Mouse (Mus musculus): ENCODE measurements at regions not wholly inside any gene's neighbourhood (a gene's known extent, or its start where the extent isn't known, plus 50 kb on each side); places are given as distances from the start of the nearest gene placed in this dataset.

DNA sequence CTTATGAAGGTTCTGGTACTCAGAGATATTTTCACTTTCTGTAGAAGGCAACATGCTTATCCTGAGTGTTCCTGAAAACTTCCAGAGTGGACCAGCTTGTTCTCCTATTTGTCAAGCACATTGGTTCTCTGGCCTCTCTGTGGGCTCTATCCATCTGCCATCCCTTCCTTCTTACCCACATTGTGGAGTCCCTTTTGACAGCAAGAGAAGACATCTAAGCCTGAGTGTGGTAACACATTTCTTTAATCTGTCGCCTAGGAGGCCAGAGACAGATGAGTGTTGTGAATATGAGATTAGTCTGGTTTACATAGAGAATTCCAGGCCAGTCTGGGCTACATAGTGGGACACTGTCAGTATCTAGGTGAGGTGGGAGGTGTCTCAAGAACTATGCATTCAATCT, 476.1 kb upstream of the Ddx18 start:
- no peak for TF ChIP-seq CTCF (IDR thresholded peaks at IDR 0.05)
- no peak for TF ChIP-seq EP300 (IDR thresholded peaks at IDR 0.05)
